Mouse (Mus musculus): Measurements from ENCODE around the gene Clec2i. TPM values are rescaled to one million over a fixed set of nuclear protein-coding genes. Genes with fewer than 3 reads are reported as not detected.

Clec2i gene
- total RNA-seq (2023) = 10 to 100 TPM in 1 of 2 experiments, 1 to 10 TPM in 1; 8.9 to 15.8 TPM

DNA sequence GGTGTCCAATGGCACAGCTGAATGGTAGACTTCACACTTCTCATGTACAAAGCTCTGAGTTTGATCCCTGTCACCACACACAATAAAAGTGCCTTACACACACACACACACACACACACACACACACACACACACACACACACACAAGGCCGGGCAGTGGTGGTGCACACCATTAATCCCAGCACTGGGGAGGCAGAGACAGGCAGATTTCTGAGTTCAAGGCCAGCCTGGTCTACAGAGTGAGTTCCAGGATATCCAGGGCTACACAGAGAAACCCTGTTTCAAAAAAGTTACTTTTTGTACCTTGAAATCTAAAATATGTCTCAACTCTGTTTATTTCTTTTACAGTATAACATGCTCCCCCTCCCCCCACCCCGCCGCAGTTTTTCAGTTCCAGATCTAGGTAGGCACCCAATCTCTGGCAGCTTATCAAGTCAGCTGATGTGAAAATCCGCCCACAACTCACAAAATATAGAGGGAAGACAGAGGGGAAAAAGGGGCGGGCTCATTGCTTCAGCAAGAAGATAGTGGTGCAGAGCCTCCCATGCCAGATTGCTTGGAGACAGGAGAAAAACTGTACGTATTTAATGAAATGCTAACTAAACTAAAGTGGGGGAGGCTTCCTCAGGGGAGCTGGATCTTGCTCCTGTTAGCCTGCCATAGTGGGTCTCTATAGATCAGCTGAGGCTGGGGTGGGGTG, at the start of gene Clec2i:
Gene Clec2i, plus strand, starts transcription at position 498 of the 700 bp plus-strand sequence.

DNA sequence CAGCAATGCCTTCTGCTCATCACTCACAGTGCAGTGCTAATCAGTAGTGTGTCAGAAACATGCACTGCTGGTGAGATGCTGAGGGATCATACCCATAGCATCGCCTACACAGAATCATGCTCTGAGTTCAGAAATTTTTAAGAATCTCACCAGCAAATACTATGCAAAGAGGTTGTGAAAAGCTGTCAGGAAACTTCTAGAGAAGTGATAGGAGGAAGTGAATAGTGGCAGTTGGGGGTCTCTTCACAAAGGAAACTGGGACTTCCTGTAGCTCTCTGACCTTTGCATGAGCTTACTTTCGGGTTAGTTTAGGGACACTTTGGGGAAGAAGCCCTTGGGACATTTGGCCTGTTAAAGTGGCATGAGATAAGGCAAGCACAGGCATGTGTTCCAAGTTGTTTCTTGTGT, 3.6 kb downstream of the Clec2i start, which contains the start of gene BC035044:
Gene BC035044, minus strand, starts transcription at position 179 of the 408 bp plus-strand sequence.

DNA sequence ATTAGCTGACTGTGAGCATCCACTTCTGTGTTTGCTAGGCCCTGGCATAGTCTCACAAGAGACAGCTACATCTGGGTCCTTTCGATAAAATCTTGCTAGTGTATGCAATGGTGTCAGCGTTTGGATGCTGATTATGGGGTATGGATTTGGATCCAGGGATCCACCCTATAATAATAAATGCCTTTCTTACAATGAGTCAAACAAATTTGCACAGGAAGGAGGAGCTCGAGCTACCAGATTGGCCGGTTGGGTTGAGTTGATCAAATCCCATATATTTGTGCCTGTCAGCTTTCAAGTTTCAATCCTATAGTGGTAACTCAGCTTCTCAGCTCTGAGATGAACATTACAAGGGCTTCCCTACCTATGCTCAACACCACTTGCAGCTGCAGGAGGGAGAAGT, 46.7 kb downstream of the Clec2i start, which contains the start of gene Clec2g:
Gene Clec2g, plus strand, starts transcription at position 301 of the 400 bp plus-strand sequence.

Other genes with a start within 250 kb of the Clec2i start
- not detected for gene Clec2h, start 225.2 kb upstream of the Clec2i start, total RNA-seq (2023)
- gene Klrb1, start 164.5 kb upstream of the Clec2i start, total RNA-seq (2023) = not detected
- under 1 TPM in 1 of 2 experiments, not detected in 1; 0.20 TPM for gene Klrb1c, start 98.4 kb upstream of the Clec2i start, total RNA-seq (2023)
- gene Gm44511, start 61.3 kb upstream of the Clec2i start, total RNA-seq (2023) = not detected
- gene Klrb1b, start 61.3 kb upstream of the Clec2i start, total RNA-seq (2023) = not detected
- gene BC035044, start 3.5 kb downstream of the Clec2i start, total RNA-seq (2023) = 10 to 100 TPM; 42.2 to 54.5 TPM
- 1 to 10 TPM; 4.0 to 4.6 TPM for gene Clec2g, start 46.8 kb downstream of the Clec2i start, total RNA-seq (2023)
- gene Klrb1f, start 158.3 kb downstream of the Clec2i start, total RNA-seq (2023) = 10 to 100 TPM; 16.6 to 17.5 TPM
- gene Clec2e, start 213.3 kb downstream of the Clec2i start, total RNA-seq (2023) = under 1 TPM in 1 of 2 experiments, not detected in 1; 0.15 TPM